Mouse (Mus musculus): ENCODE measurements at regions not wholly inside any gene's neighbourhood (a gene's known extent, or its start where the extent isn't known, plus 50 kb on each side); places are given as distances from the start of the nearest gene placed in this dataset.

DNA sequence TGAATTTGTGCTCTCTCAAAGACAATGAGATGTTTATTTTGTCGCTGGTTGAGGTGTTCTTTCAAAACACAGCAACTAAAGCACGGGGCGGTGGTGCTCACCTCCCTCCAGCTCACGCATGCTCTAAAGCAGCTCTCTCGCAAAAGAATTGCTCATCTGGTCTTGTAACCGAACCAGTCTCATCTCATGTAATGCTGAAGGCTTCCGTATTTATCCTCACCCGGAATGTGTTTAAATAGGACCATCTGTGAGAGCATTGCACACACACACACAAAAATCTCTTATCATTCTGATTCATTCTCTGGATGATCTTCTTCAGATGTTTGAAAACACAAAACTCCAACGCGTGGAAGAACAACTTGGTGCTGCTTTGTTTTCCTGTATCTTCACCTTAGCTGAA, 138.4 kb downstream of the Irs2 start:
- no peak for DNase-seq

GRCm38 (mm10) chr8:10866696-10867395, 141.4 kb downstream of the Irs2 start:
- DNase-seq, result no peak

DNA sequence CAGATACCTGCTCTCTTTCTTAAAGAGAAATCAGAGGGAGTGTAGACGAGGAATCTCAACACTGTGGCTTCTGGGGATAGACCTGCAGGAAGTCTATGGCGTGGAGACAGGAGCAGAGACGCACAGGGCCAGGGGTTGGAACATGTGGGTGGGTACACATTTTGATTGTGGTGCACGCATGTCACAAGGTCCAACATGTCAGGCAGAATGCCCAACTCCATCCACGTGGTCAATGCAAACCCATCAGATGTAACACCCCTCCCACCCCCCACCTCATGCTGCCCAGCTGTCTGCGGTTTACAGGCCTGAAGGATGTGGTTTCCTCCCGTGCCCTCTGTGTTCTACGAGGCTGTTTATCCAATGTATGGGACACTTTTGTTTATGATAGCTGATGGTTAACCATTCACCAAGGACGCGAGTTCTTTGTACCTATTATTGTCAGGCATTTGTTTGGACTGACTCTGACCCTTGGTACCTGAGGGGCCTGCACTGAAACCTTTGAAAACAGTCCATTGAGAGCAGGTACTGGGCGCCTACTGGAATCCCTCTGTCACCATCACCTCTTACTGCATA, 142.2 kb downstream of the Irs2 start:
- DNase-seq, result no peak

DNA sequence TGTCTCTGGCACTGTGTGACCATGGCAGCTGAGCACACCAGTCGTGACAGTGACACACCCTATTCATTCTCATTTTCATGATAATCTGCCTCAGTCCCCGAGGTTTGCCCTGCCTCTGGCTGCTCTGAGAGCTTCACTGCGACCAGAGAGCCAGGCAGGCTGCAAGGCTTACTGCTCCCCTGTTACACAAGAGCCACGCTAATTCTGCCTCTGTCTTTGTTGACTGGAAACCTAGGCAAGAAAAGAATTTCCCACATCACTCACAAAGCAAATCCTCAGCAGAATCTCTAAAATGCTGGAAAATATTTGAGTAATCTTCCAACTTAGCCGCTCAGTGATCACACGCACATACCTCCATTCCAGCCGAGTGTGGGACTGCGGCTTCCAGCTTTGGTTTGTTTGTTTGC, 142.8 kb downstream of the Irs2 start:
- DNase-seq, result no peak

GRCm38 (mm10) chr8:10862442-10862841, 145.8 kb downstream of the Irs2 start:
- no peak for DNase-seq

GRCm38 (mm10) chr8:10860810-10861209, 147.4 kb downstream of the Irs2 start:
- DNase-seq, result no peak

- DNase-seq, result peak in 1 of 2 experiments; percentile 25
These were observed 150.4 kb downstream of the Irs2 start for GRCm38 (mm10) chr8:10857874-10858273.

- peak in 1 of 2 experiments; percentile 11 for DNase-seq
These were observed 151.1 kb downstream of the Irs2 start for GRCm38 (mm10) chr8:10856996-10857720.

GRCm38 (mm10) chr8:10855696-10856095, 152.6 kb downstream of the Irs2 start:
- no peak for DNase-seq

DNA sequence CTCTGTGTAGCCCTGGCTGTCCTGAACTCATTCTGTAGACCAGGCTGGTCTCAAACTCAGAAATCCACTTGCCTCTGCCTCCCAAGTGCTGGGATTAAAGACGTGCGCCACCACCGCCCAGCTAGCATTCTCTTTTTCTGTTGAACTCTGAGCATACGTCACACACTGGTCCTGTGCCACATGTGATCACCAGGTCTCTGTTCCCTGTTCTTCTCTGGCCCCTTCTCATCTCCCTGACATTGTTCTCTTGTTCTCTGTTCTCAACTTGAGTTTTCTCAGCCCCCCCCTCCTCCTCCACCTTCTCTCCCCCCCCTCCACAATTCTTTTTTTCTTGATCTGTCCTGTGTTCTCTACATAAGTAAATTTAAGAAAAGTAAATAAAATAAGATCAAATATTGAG, 153.1 kb downstream of the Irs2 start:
- no peak for DNase-seq

GRCm38 (mm10) chr8:10854600-10854999, 153.7 kb downstream of the Irs2 start:
- no peak for DNase-seq

DNA sequence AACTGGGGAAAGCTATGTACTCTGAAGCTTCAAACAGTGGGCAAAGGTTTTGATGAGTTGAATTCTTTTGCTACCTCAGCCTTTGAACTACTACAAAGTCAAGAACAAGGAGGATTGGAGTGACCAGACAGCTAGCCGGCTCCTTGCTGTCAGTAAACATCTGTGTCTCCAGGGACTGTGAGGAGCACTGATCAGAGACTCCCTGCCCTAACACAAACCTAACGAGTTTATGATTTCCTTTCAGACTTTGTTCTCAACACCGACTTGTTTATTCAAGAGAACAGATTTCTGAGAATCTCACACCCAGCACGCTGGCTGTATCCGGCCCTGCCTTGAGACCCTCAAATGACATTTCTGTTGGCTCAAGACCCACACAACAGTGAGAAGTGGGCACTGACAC, 154.4 kb downstream of the Irs2 start:
- no peak for DNase-seq

- no peak for DNase-seq
These were observed 158.3 kb downstream of the Irs2 start for GRCm38 (mm10) chr8:10849916-10850315.

DNA sequence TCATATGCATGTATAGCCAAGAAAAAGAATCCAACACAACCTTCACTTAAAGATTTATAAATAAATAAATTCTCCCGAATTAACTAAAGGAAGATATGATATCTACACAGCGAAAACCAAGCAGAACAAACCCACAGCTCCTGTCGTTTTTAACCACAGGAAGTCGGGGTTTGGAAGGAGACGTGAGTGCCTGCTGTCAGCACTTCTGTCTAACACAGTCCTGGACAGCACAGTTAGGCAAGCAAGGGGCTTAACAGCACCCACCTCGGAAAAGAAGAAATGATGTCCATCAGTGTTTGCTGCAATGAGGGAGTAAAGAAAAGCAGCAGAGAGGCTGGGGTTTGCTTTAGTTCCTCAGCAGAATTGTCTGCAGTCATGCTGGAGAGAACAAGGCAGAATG, 162.7 kb downstream of the Irs2 start:
- DNase-seq, result no peak

GRCm38 (mm10) chr8:10840853-10841531, 167.3 kb downstream of the Irs2 start:
- peak in 1 of 2 experiments; percentile 21 for DNase-seq

GRCm38 (mm10) chr8:10840044-10840443, 168.2 kb downstream of the Irs2 start:
- no peak for DNase-seq

GRCm38 (mm10) chr8:10835054-10835453, 173.2 kb downstream of the Irs2 start:
- DNase-seq, result no peak

GRCm38 (mm10) chr8:10831864-10832263, 176.4 kb downstream of the Irs2 start:
- DNase-seq, result no peak

- no peak for DNase-seq
These were observed 177.0 kb downstream of the Irs2 start for GRCm38 (mm10) chr8:10831277-10831676.

DNA sequence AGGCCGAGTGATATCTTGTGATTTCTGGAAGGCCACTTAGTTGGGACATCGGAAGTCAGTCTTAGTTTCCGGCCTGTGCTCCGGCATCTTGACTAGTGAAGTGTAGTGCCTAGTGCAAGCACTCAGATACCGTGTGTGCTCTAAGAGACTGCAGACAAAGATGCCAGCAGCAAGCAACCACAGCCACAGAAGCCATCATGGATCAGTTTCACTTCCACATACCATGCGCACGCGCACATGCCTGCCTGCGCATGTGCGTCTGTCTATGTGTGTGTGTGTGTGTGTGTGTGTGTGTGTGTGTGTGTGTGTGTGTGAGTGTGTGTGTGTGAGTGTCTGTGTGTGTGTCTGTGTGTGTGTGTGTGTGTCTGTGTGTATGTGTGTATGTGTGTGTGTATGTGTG, 177.4 kb downstream of the Irs2 start:
- DNase-seq, result peak in 1 of 2 experiments; percentile 28

GRCm38 (mm10) chr8:10828580-10828979, 179.7 kb downstream of the Irs2 start:
- DNase-seq, result no peak

DNA sequence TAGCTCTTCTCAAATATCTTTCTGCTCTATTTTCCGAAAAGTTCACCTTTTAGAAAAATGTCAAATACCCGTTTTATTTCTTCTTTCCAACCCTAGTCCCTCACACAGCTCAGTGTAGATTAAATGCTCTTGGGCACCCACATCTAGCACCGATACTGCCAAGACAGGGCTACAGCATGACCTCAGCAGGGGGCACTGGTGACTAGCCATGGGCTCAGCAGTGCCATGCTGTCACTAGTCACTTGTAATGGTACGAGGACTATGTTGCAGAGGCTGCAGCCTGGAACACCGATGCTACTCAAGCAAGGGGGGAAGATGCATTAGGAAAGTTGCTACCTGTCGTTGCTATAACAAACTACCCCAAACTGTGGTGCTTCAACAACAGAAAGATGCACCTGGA, 180.7 kb downstream of the Irs2 start:
- peak; percentile 46 to 47 for DNase-seq

DNA sequence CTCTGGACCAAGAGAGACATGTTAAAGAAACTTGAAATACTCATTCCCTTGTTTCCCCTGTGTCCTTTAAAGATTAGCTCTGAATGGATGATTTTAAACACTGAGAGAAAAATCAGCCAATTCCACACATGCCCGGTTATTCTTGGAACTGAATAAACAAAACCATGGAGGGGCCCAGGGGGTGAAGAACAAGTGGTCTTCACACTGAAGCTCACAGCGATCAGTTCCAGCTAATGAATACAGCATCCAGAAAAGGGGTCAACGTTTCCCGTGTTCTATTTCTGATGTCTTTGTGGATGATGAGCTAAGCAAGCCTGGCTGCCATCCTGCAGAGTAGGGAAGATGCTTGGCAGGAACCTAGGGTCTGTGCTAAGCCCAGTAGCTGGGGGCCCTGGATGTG, 182.3 kb downstream of the Irs2 start:
- no peak for DNase-seq

Data from heart, adult 18-20 months (tissue).